Mouse (Mus musculus) neural tube, embryonic 15.5 days (tissue): Measurements from ENCODE around the gene Pitpnb. TPM values are rescaled to one million over a fixed set of nuclear protein-coding genes. Genes with fewer than 3 reads are reported as not detected.

Experiments
- ATAC-seq: fragments of 200-750 bp; cut with Nextera tagmentation; 2 replicates; pipeline ENCODE4 v1.8.0; 2017; ENCODE audit warnings: mild to moderate bottlenecking, moderate TSS enrichment, moderate library complexity; ENCODE audit not compliant: low FRiP score
- H3K27ac ChIP-seq: fragments of 300-500 bp; sonication (generic); replicated peaks from 2 replicates; pipeline ENCODE4 v1.5.1; 2015; ENCODE audit warnings: mild to moderate bottlenecking, inconsistent platforms
- H3K27me3 ChIP-seq: fragments of 300-500 bp; sonication (generic); replicated peaks from 2 replicates; pipeline ENCODE4 v1.6.1; 2015; ENCODE audit warnings: inconsistent platforms
- H3K36me3 ChIP-seq: fragments of 300-500 bp; sonication (generic); 2 replicates; pipeline ENCODE4 v1.6.1; 2015; ENCODE audit warnings: inconsistent platforms
- H3K4me1 ChIP-seq: fragments of 300-500 bp; sonication (generic); 2 replicates; pipeline ENCODE4 v1.6.1; 2015; ENCODE audit warnings: inconsistent platforms
- H3K4me2 ChIP-seq: fragments of 300-500 bp; sonication (generic); 2 replicates; pipeline ENCODE4 v1.6.1; 2015; ENCODE audit warnings: inconsistent platforms, mild to moderate bottlenecking, moderate library complexity
- H3K4me3 ChIP-seq: fragments of 300-500 bp; sonication (generic); replicated peaks from 2 replicates; pipeline ENCODE4 v1.5.1; 2015; ENCODE audit warnings: mild to moderate bottlenecking, inconsistent platforms
- H3K9ac ChIP-seq: fragments of 300-500 bp; sonication (generic); replicated peaks from 2 replicates; pipeline ENCODE4 v1.6.1; 2015; ENCODE audit warnings: mild to moderate bottlenecking, inconsistent platforms
- H3K9me3 ChIP-seq: fragments of 300-500 bp; sonication (generic); replicated peaks from 2 replicates; pipeline ENCODE4 v1.6.1; 2016; ENCODE audit warnings: inconsistent platforms
- WGBS: fragments of 180-500 bp; shearing (Covaris S2); methylation state at CpG from one replicate; pipeline ENCODE4 v1.1.7; 2015; ENCODE audit warnings: mixed read lengths; 5-methylcytosine and 5-hydroxymethylcytosine counted together
- polyA plus RNA-seq: library from polyadenylated mRNA; unstranded; fragments of >200 nt; fragmentation: Nextera tagmentation; extraction: Ambion mirVana; gene quantifications from 2 replicates; pipeline ENCODE4 v1.2.1, GENCODE M21; 2015

Gene Pitpnb
- polyA plus RNA-seq, 1 experiment from 2014 or later = 95.8 TPM

GRCm38 (mm10) chr5:111401879-111402650 lies 71.5 kb downstream of the Pitpnb start:
- H3K4me2 ChIP-seq = no peak overlapping the region
- no peak overlapping the region for H3K27ac ChIP-seq
- no peak; the same call in 1 of the 2 replicates for ATAC-seq
- no peak overlapping the region for H3K4me3 ChIP-seq
- H3K27me3 ChIP-seq = peaks cover 6% of the 10 kb centered on the region; the same call in 1 of the 2 replicates
- H3K9ac ChIP-seq = no peak overlapping the region
- no peaks in the 10 kb centered on the region for H3K9me3 ChIP-seq
- 0 out of 2 replicates have a peak, but pooled peaks cover 4% of the 10 kb centered on the region for H3K4me1 ChIP-seq
- WGBS = 76% methylated on average over 19 of the region's 19 CpGs
- H3K36me3 ChIP-seq = no peaks in the 10 kb centered on the region

GRCm38 (mm10) chr5:111402651-111402996 lies 72.1 kb downstream of the Pitpnb start:
- Histone ChIP-seq H3K9me3 (no peaks in the 10 kb centered on the region), H3K4me2 (no peak overlapping the region), H3K36me3 (no peaks in the 10 kb centered on the region), H3K4me1 (0 out of 2 replicates have a peak, but pooled peaks cover 4% of the 10 kb centered on the region), H3K4me3 (no peak overlapping the region), H3K9ac (no peak overlapping the region), H3K27ac (no peak overlapping the region), H3K27me3 (peaks cover 6% of the 10 kb centered on the region; the same call in 1 of the 2 replicates)
- WGBS = 96% methylated on average over 6 of the region's 6 CpGs
- no peak for ATAC-seq

- Histone ChIP-seq H3K9me3 (no peaks in the 10 kb centered on the region), H3K27me3 (peaks cover 9% of the 10 kb centered on the region; the same call in 1 of the 2 replicates), H3K9ac (no peak overlapping the region), H3K4me2 (no peak overlapping the region), H3K4me3 (no peak overlapping the region), H3K36me3 (no peaks in the 10 kb centered on the region), H3K4me1 (peaks cover 17% of the 10 kb centered on the region), H3K27ac (no peak overlapping the region)
- 84% methylated on average over 6 of the region's 6 CpGs for WGBS
- ATAC-seq = no peak
These were observed 74.2 kb downstream of the Pitpnb start for GRCm38 (mm10) chr5:111404721-111405120.

- Histone ChIP-seq H3K27me3 (peaks cover 24% of the 10 kb centered on the region), H3K27ac (peak overlapping the region; percentile 71), H3K9me3 (no peaks in the 10 kb centered on the region), H3K36me3 (no peaks in the 10 kb centered on the region), H3K4me3 (no peak overlapping the region), H3K9ac (no peak overlapping the region), H3K4me2 (no peak overlapping the region), H3K4me1 (peaks cover 17% of the 10 kb centered on the region)
- 7% methylated on average over 14 of the region's 14 CpGs for WGBS
- peak; percentile 68; the same call in 1 of the 2 replicates for ATAC-seq
These were observed 78.0 kb downstream of the Pitpnb start for GRCm38 (mm10) chr5:111408470-111409105.

- Histone ChIP-seq H3K27me3 (peaks cover 26% of the 10 kb centered on the region), H3K9ac (no peak overlapping the region), H3K27ac (peak overlapping the region; percentile 71; the same call in 1 of the 2 replicates), H3K36me3 (no peaks in the 10 kb centered on the region), H3K9me3 (no peaks in the 10 kb centered on the region), H3K4me3 (no peak overlapping the region), H3K4me2 (no peak overlapping the region), H3K4me1 (peaks cover 25% of the 10 kb centered on the region)
- WGBS = 33% methylated on average over 1 of the region's 1 CpGs
- ATAC-seq = no peak
These were observed 79.0 kb downstream of the Pitpnb start for GRCm38 (mm10) chr5:111409412-111410044.

GRCm38 (mm10) chr5:111410665-111411064 lies 80.1 kb downstream of the Pitpnb start:
- H3K4me3 ChIP-seq = no peak overlapping the region
- peaks cover 34% of the 10 kb centered on the region for H3K4me1 ChIP-seq
- no peak for ATAC-seq
- H3K27ac ChIP-seq = no peak overlapping the region
- 77% methylated on average over 3 of the region's 3 CpGs for WGBS
- no peak overlapping the region for H3K4me2 ChIP-seq
- peaks cover 26% of the 10 kb centered on the region for H3K27me3 ChIP-seq
- H3K36me3 ChIP-seq = no peaks in the 10 kb centered on the region
- H3K9ac ChIP-seq = no peak overlapping the region
- no peaks in the 10 kb centered on the region for H3K9me3 ChIP-seq

- Histone ChIP-seq H3K9ac (no peak overlapping the region), H3K9me3 (no peaks in the 10 kb centered on the region), H3K4me2 (peak overlapping the region; percentile 33; the same call in 1 of the 2 replicates), H3K27ac (no peak overlapping the region), H3K4me3 (no peak overlapping the region), H3K4me1 (peaks cover 46% of the 10 kb centered on the region), H3K27me3 (peaks cover 26% of the 10 kb centered on the region), H3K36me3 (no peaks in the 10 kb centered on the region)
- ATAC-seq = peak; percentile 25; the same call in 1 of the 2 replicates
- WGBS = under 1% methylated on average over 5 of the region's 5 CpGs
These were observed 83.6 kb downstream of the Pitpnb start for GRCm38 (mm10) chr5:111414192-111414591.

- ATAC-seq = no peak
- peaks cover 49% of the 10 kb centered on the region for H3K4me1 ChIP-seq
- no peak overlapping the region for H3K4me3 ChIP-seq
- 0 out of 2 replicates have a peak overlapping the region, but pooled peaks have one; percentile 23 for H3K27ac ChIP-seq
- peaks cover 22% of the 10 kb centered on the region for H3K27me3 ChIP-seq
- no peaks in the 10 kb centered on the region for H3K9me3 ChIP-seq
- no peaks in the 10 kb centered on the region for H3K36me3 ChIP-seq
- peak overlapping the region; percentile 33 for H3K4me2 ChIP-seq
- 39% methylated on average over 4 of the region's 4 CpGs for WGBS
- H3K9ac ChIP-seq = no peak overlapping the region
These were observed 84.2 kb downstream of the Pitpnb start for GRCm38 (mm10) chr5:111414770-111415249.

- H3K36me3 ChIP-seq = no peaks in the 10 kb centered on the region
- H3K9me3 ChIP-seq = no peaks in the 10 kb centered on the region
- H3K27me3 ChIP-seq = peaks cover 21% of the 10 kb centered on the region
- H3K4me3 ChIP-seq = peak overlapping the region; percentile 73
- WGBS = 1% methylated on average over 14 of the region's 14 CpGs
- no peak for ATAC-seq
- H3K4me1 ChIP-seq = peaks cover 57% of the 10 kb centered on the region
- peak overlapping the region; percentile 97 for H3K4me2 ChIP-seq
- 0 out of 2 replicates have a peak overlapping the region, but pooled peaks have one; percentile 26 for H3K9ac ChIP-seq
- no peak overlapping the region for H3K27ac ChIP-seq
These were observed 85.0 kb downstream of the Pitpnb start for GRCm38 (mm10) chr5:111415575-111415974.

GRCm38 (mm10) chr5:111416048-111416447 lies 85.5 kb downstream of the Pitpnb start:
- under 1% methylated on average over 13 of the region's 13 CpGs for WGBS
- Histone ChIP-seq H3K36me3 (no peaks in the 10 kb centered on the region), H3K9ac (peak overlapping the region; percentile 57; the same call in 1 of the 2 replicates), H3K4me1 (peaks cover 61% of the 10 kb centered on the region), H3K4me3 (peak overlapping the region; percentile 73), H3K9me3 (no peaks in the 10 kb centered on the region), H3K27ac (peak overlapping the region; percentile 83), H3K27me3 (peaks cover 18% of the 10 kb centered on the region), H3K4me2 (peak overlapping the region; percentile 97)
- ATAC-seq = no peak

GRCm38 (mm10) chr5:111416591-111417374 lies 86.2 kb downstream of the Pitpnb start, which contains the start of gene Mn1:
Mn1 (plus strand) TSS chr5:111417362.
- H3K27me3 ChIP-seq = peaks cover 11% of the 10 kb centered on the region
- H3K4me2 ChIP-seq = peak within 1 kb of the TSS; percentile 97
- peaks cover 69% of the 10 kb centered on the region for H3K4me1 ChIP-seq
- H3K36me3 ChIP-seq = no peaks in the 10 kb centered on the region
- H3K9me3 ChIP-seq = no peaks in the 10 kb centered on the region
- H3K4me3 ChIP-seq = peak within 1 kb of the TSS; percentile 73
- peak within 1 kb of the TSS; percentile 74 for H3K9ac ChIP-seq
- WGBS = under 1% methylated on average over 87 of the region's 88 CpGs
- peak within 1 kb of the TSS; percentile 83 for H3K27ac ChIP-seq
- ATAC-seq = peak; percentile 91
